Mouse (Mus musculus): ENCODE data around the gene Tceal8. TPM values are rescaled to one million over a fixed set of nuclear protein-coding genes. Genes with fewer than 3 reads are reported as not detected.
"Not testable (repeated sequence)": the region's sequence is repeated elsewhere in the genome, so short reads cannot be mapped to it uniquely, and the experiment has no call there.

The Tceal8 gene
- polyA plus RNA-seq (2014; fragmentation: Nextera tagmentation; extraction: Ambion mirVana) = 236 and 244 TPM in 2 replicates

GRCm38 (mm10) chrX:136172118-136172551 is at the start of gene Tceal8:
Gene Tceal8, minus strand, starts transcription at chrX:136172342.
- H3K9me3 ChIP-seq (ENCODE audit: control insufficient read depth, low read length) = no peaks in the 10 kb centered on the region
- ATAC-seq (replicated peaks; ENCODE audit: low FRiP score) = peak; percentile 94

DNA sequence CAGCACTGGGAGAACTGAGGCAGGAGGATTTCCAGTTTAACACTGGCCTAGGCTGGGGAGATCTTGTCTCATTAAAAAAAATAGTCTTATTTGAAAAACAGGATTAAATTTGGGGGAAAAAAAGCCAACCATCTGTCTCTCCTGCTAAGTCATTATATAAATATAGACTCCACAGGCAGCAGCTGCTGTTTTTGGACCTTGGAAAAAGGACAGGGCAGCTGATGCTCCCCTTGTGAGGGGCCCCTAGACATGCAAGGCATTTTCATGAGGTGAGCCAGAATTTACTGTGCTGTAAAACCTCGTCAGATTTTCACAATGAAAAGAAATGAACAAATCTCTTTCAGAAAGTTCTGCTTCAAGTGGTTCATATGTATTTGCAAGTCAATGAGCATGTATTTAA is 44.2 kb upstream of the Tceal8 start:
- H3K4me2 ChIP-seq = no peak overlapping the region
- H3K4me1 ChIP-seq (replicated peaks; ENCODE audit: control insufficient read depth, insufficient read depth, low read length) = no peaks in the 10 kb centered on the region
- H3K9ac ChIP-seq (ENCODE audit: low read depth, low read length) = no peak overlapping the region
- no peak overlapping the region for H3K27ac ChIP-seq (ENCODE audit: low read depth, low read length)
- 71% methylated on average over 1 of the region's 1 CpGs for WGBS
- DNase-seq (ENCODE audit: low spot score) (no peak), ATAC-seq (replicated peaks; ENCODE audit: low FRiP score) (no peak)
- no peaks in the 10 kb centered on the region for H3K36me3 ChIP-seq (ENCODE audit: control insufficient read depth, insufficient read depth, low read length)
- H3K9me3 ChIP-seq (ENCODE audit: control insufficient read depth, low read length) = no peaks in the 10 kb centered on the region
- H3K4me3 ChIP-seq (ENCODE audit: low read depth, low read length) = no peak overlapping the region
- no peaks in the 10 kb centered on the region for H3K27me3 ChIP-seq (replicated peaks; ENCODE audit: control insufficient read depth, insufficient read depth, low read length)

More at GRCm38 (mm10) chrX:136172118-136172551, at the start of gene Tceal8:
- H3K4me3 ChIP-seq (ENCODE audit: low read depth, low read length) = peak within 1 kb of the TSS; percentile 55
- H3K27me3 ChIP-seq (replicated peaks; ENCODE audit: control insufficient read depth, insufficient read depth, low read length) = no peaks in the 10 kb centered on the region
- DNase-seq (ENCODE audit: low spot score) = peak; percentile 66
- no peaks in the 10 kb centered on the region for H3K36me3 ChIP-seq (ENCODE audit: control insufficient read depth, insufficient read depth, low read length)
- H3K4me1 ChIP-seq (replicated peaks; ENCODE audit: control insufficient read depth, insufficient read depth, low read length) = no peaks in the 10 kb centered on the region
- peak within 1 kb of the TSS; percentile 78 for H3K9ac ChIP-seq (ENCODE audit: low read depth, low read length)
- 18% methylated on average over 10 of the region's 10 CpGs for WGBS
- H3K4me2 ChIP-seq = peak within 1 kb of the TSS; percentile 64
- H3K27ac ChIP-seq (ENCODE audit: low read depth, low read length) = peak within 1 kb of the TSS; percentile 81

DNA sequence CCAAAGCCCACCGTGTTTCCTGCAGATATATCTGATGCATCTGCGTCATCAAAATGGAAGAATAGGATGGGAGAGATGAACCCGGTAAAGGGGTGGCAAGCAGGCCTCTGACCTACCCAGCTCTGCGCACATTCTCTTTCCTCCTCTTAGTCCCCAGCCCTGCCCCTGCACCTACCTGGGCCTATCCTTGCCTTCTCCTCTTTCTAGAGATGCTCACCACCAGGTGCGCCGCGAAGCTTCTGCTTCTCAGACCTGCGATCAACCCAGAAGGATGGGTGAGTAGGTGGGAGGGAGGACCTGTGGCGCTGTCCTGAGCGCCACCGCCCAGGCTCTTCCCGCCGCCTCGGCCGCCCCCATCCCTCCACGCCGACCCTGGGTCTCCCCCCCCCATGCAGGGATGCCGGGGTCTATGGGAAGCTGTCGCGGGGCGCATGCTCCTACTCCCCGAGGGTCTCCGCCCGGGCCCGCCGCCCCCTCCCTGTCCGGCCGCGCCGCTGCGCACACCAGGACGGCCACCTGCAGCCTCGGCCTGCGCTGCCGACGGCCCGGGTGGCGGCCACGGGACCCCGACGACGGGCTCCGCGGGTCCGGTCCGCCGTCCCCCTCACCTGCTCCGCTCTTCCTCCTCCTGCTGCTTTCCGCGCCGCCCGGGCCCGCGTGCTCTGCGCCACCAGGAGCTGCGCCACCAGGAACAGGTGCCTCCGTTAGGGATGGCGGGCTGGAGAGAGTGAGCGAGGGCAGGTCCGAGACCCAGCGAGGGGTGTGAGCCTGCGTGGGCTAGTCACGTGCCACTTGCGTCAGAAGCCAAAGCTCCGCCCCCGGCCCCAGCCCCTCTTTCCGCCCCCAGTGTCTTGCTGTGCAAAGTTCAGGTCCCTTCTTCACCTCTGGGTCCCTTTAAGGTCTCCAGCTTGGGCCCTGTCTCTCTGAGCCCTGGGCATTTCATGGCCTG is 42.9 kb upstream of the Tceal8 start, which contains the start of the genes Tceal7 and Bex1:
Gene Tceal7 (plus strand): TSS at position 51 of the 949 bp plus-strand sequence.
Gene Bex1 (minus strand): TSS at position 785 of the 949 bp plus-strand sequence.
- not testable (repeated sequence) for H3K9me3 ChIP-seq (ENCODE audit: control insufficient read depth, low read length); H3K36me3 ChIP-seq (ENCODE audit: control insufficient read depth, insufficient read depth, low read length); H3K9ac ChIP-seq (ENCODE audit: low read depth, low read length); H3K27ac ChIP-seq (ENCODE audit: low read depth, low read length); DNase-seq (ENCODE audit: low spot score); H3K4me1 ChIP-seq (replicated peaks; ENCODE audit: control insufficient read depth, insufficient read depth, low read length); H3K27me3 ChIP-seq (replicated peaks; ENCODE audit: control insufficient read depth, insufficient read depth, low read length)
- 34% methylated on average over 12 of the region's 67 CpGs for WGBS
- Histone ChIP-seq H3K4me3 (ENCODE audit: low read depth, low read length) (peak within 1 kb of the TSS; percentile 38), H3K4me2 (peak within 1 kb of the TSS; percentile 44)
- ATAC-seq (replicated peaks; ENCODE audit: low FRiP score) = peak; percentile 85

GRCm38 (mm10) chrX:136213396-136213795 is 41.3 kb upstream of the Tceal8 start:
- DNase-seq (ENCODE audit: low spot score) (no peak), ATAC-seq (replicated peaks; ENCODE audit: low FRiP score) (no peak)
- no peaks in the 10 kb centered on the region for H3K27me3 ChIP-seq (replicated peaks; ENCODE audit: control insufficient read depth, insufficient read depth, low read length)
- no peak overlapping the region for H3K4me3 ChIP-seq (ENCODE audit: low read depth, low read length)
- H3K36me3 ChIP-seq (ENCODE audit: control insufficient read depth, insufficient read depth, low read length) = no peaks in the 10 kb centered on the region
- H3K27ac ChIP-seq (ENCODE audit: low read depth, low read length) = no peak overlapping the region
- no peak overlapping the region for H3K9ac ChIP-seq (ENCODE audit: low read depth, low read length)
- no peaks in the 10 kb centered on the region for H3K4me1 ChIP-seq (replicated peaks; ENCODE audit: control insufficient read depth, insufficient read depth, low read length)
- WGBS = 65% methylated on average over 2 of the region's 2 CpGs
- H3K9me3 ChIP-seq (ENCODE audit: control insufficient read depth, low read length) = no peaks in the 10 kb centered on the region
- H3K4me2 ChIP-seq = no peak overlapping the region

- Histone ChIP-seq H3K9me3 (ENCODE audit: control insufficient read depth, low read length) (no peaks in the 10 kb centered on the region), H3K4me2 (no peak overlapping the region), H3K4me1 (replicated peaks; ENCODE audit: control insufficient read depth, insufficient read depth, low read length) (no peaks in the 10 kb centered on the region), H3K27me3 (replicated peaks; ENCODE audit: control insufficient read depth, insufficient read depth, low read length) (0 out of 2 replicates have a peak, but pooled peaks cover 3% of the 10 kb centered on the region), H3K36me3 (ENCODE audit: control insufficient read depth, insufficient read depth, low read length) (no peaks in the 10 kb centered on the region), H3K4me3 (ENCODE audit: low read depth, low read length) (no peak overlapping the region), H3K27ac (ENCODE audit: low read depth, low read length) (no peak overlapping the region), H3K9ac (ENCODE audit: low read depth, low read length) (no peak overlapping the region)
- DNase-seq (ENCODE audit: low spot score) = no peak
- WGBS = 64% methylated on average over 6 of the region's 6 CpGs
- ATAC-seq (replicated peaks; ENCODE audit: low FRiP score) = no peak
Observed at GRCm38 (mm10) chrX:136204406-136204805, 32.3 kb upstream of the Tceal8 start.

GRCm38 (mm10) chrX:136203664-136204066 is 31.5 kb upstream of the Tceal8 start, which contains the start of gene Tceal5:
Gene Tceal5, minus strand, starts transcription at chrX:136203876.
- WGBS = 19% methylated on average over 9 of the region's 9 CpGs
- peak within 1 kb of the TSS; percentile 14; the same call in 1 of the 2 replicates for H3K9ac ChIP-seq (ENCODE audit: low read depth, low read length)

DNA sequence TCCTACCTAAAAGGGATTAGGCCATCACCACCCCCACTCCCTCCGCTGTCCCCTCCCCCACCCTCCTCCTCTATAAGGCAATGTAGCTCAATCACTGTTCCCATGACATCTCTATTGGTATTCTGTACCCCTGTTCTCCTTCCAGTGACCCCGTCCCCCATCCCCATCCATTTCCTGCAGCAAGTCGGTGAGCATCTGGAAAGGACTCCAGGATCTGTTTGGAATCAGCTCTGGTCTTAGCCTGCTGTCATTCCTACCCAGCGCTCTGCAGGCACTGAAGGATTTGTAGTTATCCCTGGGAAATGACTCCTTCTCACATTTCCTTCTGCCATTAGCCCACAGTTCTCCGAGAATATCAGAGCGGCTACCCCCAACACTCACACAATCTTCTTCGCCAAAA is 31.1 kb upstream of the Tceal8 start:
- Histone ChIP-seq H3K36me3 (ENCODE audit: control insufficient read depth, insufficient read depth, low read length) (no peaks in the 10 kb centered on the region), H3K4me3 (ENCODE audit: low read depth, low read length) (peak overlapping the region; percentile 35), H3K27me3 (replicated peaks; ENCODE audit: control insufficient read depth, insufficient read depth, low read length) (0 out of 2 replicates have a peak, but pooled peaks cover 3% of the 10 kb centered on the region), H3K4me2 (peak overlapping the region; percentile 53), H3K4me1 (replicated peaks; ENCODE audit: control insufficient read depth, insufficient read depth, low read length) (no peaks in the 10 kb centered on the region), H3K9ac (ENCODE audit: low read depth, low read length) (peak overlapping the region; percentile 14; the same call in 1 of the 2 replicates), H3K27ac (ENCODE audit: low read depth, low read length) (no peak overlapping the region), H3K9me3 (ENCODE audit: control insufficient read depth, low read length) (no peaks in the 10 kb centered on the region)
- no peak; the same call in 1 of the 2 replicates for ATAC-seq (replicated peaks; ENCODE audit: low FRiP score)
- no peak for DNase-seq (ENCODE audit: low spot score)
- WGBS = 18% methylated on average over 7 of the region's 7 CpGs

More at GRCm38 (mm10) chrX:136203664-136204066, 31.5 kb upstream of the Tceal8 start, which contains the start of gene Tceal5:
- H3K4me2 ChIP-seq = peak within 1 kb of the TSS; percentile 53
- peak within 1 kb of the TSS; percentile 35 for H3K4me3 ChIP-seq (ENCODE audit: low read depth, low read length)
- DNase-seq (ENCODE audit: low spot score) = peak; percentile 35
- H3K27me3 ChIP-seq (replicated peaks; ENCODE audit: control insufficient read depth, insufficient read depth, low read length) = 0 out of 2 replicates have a peak, but pooled peaks cover 3% of the 10 kb centered on the region
- no peaks in the 10 kb centered on the region for H3K36me3 ChIP-seq (ENCODE audit: control insufficient read depth, insufficient read depth, low read length)
- H3K27ac ChIP-seq (ENCODE audit: low read depth, low read length) = no peak within 1 kb of the TSS
- ATAC-seq (replicated peaks; ENCODE audit: low FRiP score) = peak; percentile 29; the same call in 1 of the 2 replicates
- H3K9me3 ChIP-seq (ENCODE audit: control insufficient read depth, low read length) = no peaks in the 10 kb centered on the region
- H3K4me1 ChIP-seq (replicated peaks; ENCODE audit: control insufficient read depth, insufficient read depth, low read length) = no peaks in the 10 kb centered on the region

- Histone ChIP-seq H3K9ac (ENCODE audit: low read depth, low read length) (no peak overlapping the region), H3K9me3 (ENCODE audit: control insufficient read depth, low read length) (no peaks in the 10 kb centered on the region), H3K36me3 (ENCODE audit: control insufficient read depth, insufficient read depth, low read length) (no peaks in the 10 kb centered on the region), H3K4me1 (replicated peaks; ENCODE audit: control insufficient read depth, insufficient read depth, low read length) (no peaks in the 10 kb centered on the region), H3K4me3 (ENCODE audit: low read depth, low read length) (no peak overlapping the region), H3K27ac (ENCODE audit: low read depth, low read length) (no peak overlapping the region), H3K27me3 (replicated peaks; ENCODE audit: control insufficient read depth, insufficient read depth, low read length) (no peaks in the 10 kb centered on the region), H3K4me2 (no peak overlapping the region)
- ATAC-seq (replicated peaks; ENCODE audit: low FRiP score) = no peak; the same call in 1 of the 2 replicates
- WGBS = 44% methylated on average over 1 of the region's 1 CpGs
- DNase-seq (ENCODE audit: low spot score) = no peak
Observed at GRCm38 (mm10) chrX:136196873-136197272, 24.7 kb upstream of the Tceal8 start.
